Mouse (Mus musculus) intestine, embryonic 16.5 days (tissue): ENCODE results near the gene Ctcf. TPM values are rescaled to one million over a fixed set of nuclear protein-coding genes. Genes with fewer than 3 reads are reported as not detected.

Experiments used
- ATAC-seq: fragments of 200-750 bp; cut with Nextera tagmentation; 2 replicates; pipeline ENCODE4 v1.8.0; 2017; ENCODE audit warnings: moderate TSS enrichment, moderate library complexity
- H3K27ac ChIP-seq: fragments of 300-500 bp; sonication (generic); 2 replicates; pipeline ENCODE4 v1.5.1; 2014; ENCODE audit warnings: mild to moderate bottlenecking, low read length
- H3K27me3 ChIP-seq: fragments of 300-500 bp; sonication (generic); replicated peaks from 2 replicates; pipeline ENCODE4 v1.6.1; 2014; ENCODE audit warnings: low read length, control low read depth, mixed read lengths; ENCODE audit not compliant: control insufficient read depth, insufficient read depth
- H3K36me3 ChIP-seq: fragments of 300-500 bp; sonication (generic); 2 replicates; pipeline ENCODE4 v1.6.1; 2014; ENCODE audit warnings: low read length, control low read depth; ENCODE audit not compliant: control insufficient read depth, insufficient read depth
- H3K4me1 ChIP-seq: fragments of 300-500 bp; sonication (generic); 2 replicates; pipeline ENCODE4 v1.6.1; 2014; ENCODE audit warnings: low read length, control low read depth, mixed read lengths; ENCODE audit not compliant: control insufficient read depth, insufficient read depth
- H3K4me2 ChIP-seq: fragments of 300-500 bp; sonication (generic); 2 replicates; pipeline ENCODE4 v1.6.1; 2014; ENCODE audit warnings: low read depth, low read length, control low read depth
- H3K4me3 ChIP-seq: fragments of 300-500 bp; sonication (generic); 2 replicates; pipeline ENCODE4 v1.5.1; 2014; ENCODE audit warnings: mild to moderate bottlenecking, low read length
- H3K9ac ChIP-seq: fragments of 300-500 bp; sonication (generic); 2 replicates; pipeline ENCODE4 v1.6.1; 2014; ENCODE audit warnings: low read depth, low read length
- H3K9me3 ChIP-seq: fragments of 300-500 bp; sonication (generic); 2 replicates; pipeline ENCODE4 v1.6.1; 2016; ENCODE audit warnings: low read length, control low read depth; ENCODE audit not compliant: control insufficient read depth
- WGBS: fragments of 180-500 bp; shearing (Covaris S2); extraction: QIAGEN DNeasy Blood & Tissue Kit; methylation state at CpG from one replicate; pipeline ENCODE4 v1.1.7; 2014; 5-methylcytosine and 5-hydroxymethylcytosine counted together
- polyA plus RNA-seq: library from polyadenylated mRNA; unstranded; fragments of >200 nt; fragmentation: Nextera tagmentation; extraction: Ambion mirVana; gene quantifications from 2 replicates; pipeline ENCODE4 v1.2.1, GENCODE M21; 2015

Ctcf gene
- polyA plus RNA-seq, 1 experiment from 2014 or later, result 86.4 TPM

DNA sequence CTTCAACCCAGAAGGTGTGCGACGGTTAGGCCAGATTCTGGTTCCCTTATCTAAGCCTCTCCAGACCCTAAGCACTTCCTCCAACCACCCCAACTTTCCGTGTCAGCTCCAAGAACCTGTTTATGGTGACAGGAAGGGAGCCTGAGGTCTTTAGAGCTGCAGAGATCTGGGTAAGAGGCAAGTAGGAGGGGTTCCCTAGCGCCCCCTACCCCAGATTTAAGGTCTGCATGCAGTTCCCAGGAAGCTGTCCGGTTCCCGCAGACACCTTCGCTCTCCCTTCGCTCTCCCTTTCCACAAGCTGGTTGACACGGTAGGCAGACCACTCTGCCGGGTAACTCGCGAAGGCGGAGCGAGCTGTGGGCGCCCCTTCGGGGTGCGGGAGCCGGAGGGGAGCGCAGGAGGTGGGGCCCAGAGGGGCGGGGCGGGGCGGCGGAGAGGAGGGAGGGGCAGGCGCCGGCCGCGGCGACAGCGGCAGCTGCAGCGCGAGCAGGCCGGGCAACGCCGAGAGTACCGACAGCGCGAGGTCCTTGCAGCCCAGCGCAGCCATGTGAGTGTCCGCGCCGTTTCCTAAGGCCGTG is 31.5 kb upstream of the Ctcf start, which contains the start of gene Ripor1:
TSS of gene Ripor1 (plus strand) at position 452 of the 578 bp plus-strand sequence.
- ATAC-seq, result peak; percentile 90
- no peaks in the 10 kb centered on the region for H3K36me3 ChIP-seq
- H3K27me3 ChIP-seq, result no peaks in the 10 kb centered on the region

GRCm38 (mm10) chr8:105605491-105606188 is 30.7 kb upstream of the Ctcf start:
- 2% methylated on average over 35 of the region's 39 CpGs for WGBS
- Histone ChIP-seq H3K9ac (peak overlapping the region; percentile 87), H3K27me3 (no peaks in the 10 kb centered on the region), H3K36me3 (no peaks in the 10 kb centered on the region), H3K4me2 (peak overlapping the region; percentile 94), H3K9me3 (no peaks in the 10 kb centered on the region), H3K27ac (peak overlapping the region; percentile 87), H3K4me3 (peak overlapping the region; percentile 81), H3K4me1 (peaks cover 19% of the 10 kb centered on the region)
- peak; percentile 65 for ATAC-seq

More for the DNA sequence above, 31.5 kb upstream of the Ctcf start, which contains the start of gene Ripor1:
- H3K4me3 ChIP-seq, result peak within 1 kb of the TSS; percentile 81
- H3K4me1 ChIP-seq, result peaks cover 19% of the 10 kb centered on the region
- WGBS, result under 1% methylated on average over 18 of the region's 42 CpGs
- H3K9me3 ChIP-seq, result no peaks in the 10 kb centered on the region
- peak within 1 kb of the TSS; percentile 94 for H3K4me2 ChIP-seq
- H3K27ac ChIP-seq, result peak within 1 kb of the TSS; percentile 87
- peak within 1 kb of the TSS; percentile 87 for H3K9ac ChIP-seq

DNA sequence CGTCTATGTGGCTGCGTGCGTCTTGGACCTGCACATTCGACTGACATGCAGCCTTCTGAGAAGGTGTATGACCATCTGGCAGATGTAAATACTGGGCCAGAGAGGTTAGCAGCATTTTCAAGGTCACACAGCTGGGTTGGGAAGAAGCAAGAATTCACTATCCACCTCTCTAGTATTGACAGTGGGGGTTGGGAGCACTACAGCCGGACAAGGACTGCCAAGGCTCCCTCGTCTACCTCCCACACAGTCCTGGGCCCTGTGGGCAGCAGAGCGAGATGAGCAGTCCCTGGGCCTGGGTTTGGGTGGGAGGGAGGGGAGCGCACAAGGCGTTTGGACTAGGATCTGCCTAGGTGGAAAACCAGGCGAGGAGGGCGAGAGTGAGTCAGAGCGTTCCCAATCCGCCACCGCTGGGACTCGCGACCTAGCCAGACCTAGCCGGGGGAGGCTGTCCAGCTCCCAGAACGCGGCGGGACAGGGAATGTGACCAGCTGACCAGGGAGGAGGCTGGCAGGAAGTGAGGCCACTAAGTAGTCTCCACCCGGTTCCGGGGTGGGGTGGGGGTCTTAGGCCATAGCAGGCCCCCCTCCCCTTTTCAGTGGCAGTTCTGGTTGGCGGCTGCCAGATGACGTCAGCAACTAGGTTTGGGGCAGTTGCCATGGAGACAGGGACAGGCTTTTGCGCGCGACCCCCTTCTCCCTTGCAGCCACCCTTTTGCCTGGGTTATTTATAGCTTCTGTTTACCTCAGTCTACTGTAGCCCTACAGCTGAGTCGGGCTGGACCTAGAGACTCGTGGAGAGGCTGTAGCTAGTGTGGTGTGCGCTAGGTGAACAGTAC is 30.0 kb upstream of the Ctcf start:
- H3K4me2 ChIP-seq, result peak overlapping the region; percentile 94
- 2% methylated on average over 29 of the region's 30 CpGs for WGBS
- H3K27me3 ChIP-seq, result no peaks in the 10 kb centered on the region

DNA sequence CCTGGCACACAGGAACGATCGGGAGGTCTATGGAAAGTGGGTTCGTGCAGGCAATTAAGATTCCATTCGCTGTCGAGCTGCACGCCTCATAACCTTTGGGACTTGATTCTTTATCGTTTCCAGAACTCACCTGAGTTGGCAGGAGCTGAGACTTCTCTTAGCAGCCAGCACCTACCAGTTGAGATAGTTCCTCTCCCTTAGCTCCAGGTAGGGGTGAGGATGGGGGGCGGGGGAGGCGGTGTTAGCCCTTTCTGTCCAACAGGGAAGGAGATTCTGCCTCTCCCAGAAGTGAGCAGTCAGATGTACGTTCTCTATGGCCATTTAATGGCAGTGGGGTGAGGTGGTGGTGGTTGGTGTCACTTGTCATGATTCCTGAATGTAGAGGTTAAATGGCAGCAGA is 29.3 kb upstream of the Ctcf start:
- no peak for ATAC-seq
- Histone ChIP-seq H3K4me1 (peaks cover 19% of the 10 kb centered on the region), H3K27ac (peak overlapping the region; percentile 87), H3K9me3 (no peaks in the 10 kb centered on the region), H3K27me3 (0 out of 2 replicates have a peak, but pooled peaks cover 2% of the 10 kb centered on the region), H3K4me2 (peak overlapping the region; percentile 94), H3K4me3 (peak overlapping the region; percentile 81), H3K9ac (peak overlapping the region; percentile 87), H3K36me3 (no peaks in the 10 kb centered on the region)
- 6% methylated on average over 10 of the region's 10 CpGs for whole genome bisulfite sequencing

More for the DNA sequence above, 30.0 kb upstream of the Ctcf start:
- H3K27ac ChIP-seq, result peak overlapping the region; percentile 87
- ATAC-seq, result peak; percentile 64
- H3K36me3 ChIP-seq, result no peaks in the 10 kb centered on the region
- H3K4me1 ChIP-seq, result peaks cover 19% of the 10 kb centered on the region
- peak overlapping the region; percentile 81 for H3K4me3 ChIP-seq
- H3K9ac ChIP-seq, result peak overlapping the region; percentile 87
- H3K9me3 ChIP-seq, result no peaks in the 10 kb centered on the region

DNA sequence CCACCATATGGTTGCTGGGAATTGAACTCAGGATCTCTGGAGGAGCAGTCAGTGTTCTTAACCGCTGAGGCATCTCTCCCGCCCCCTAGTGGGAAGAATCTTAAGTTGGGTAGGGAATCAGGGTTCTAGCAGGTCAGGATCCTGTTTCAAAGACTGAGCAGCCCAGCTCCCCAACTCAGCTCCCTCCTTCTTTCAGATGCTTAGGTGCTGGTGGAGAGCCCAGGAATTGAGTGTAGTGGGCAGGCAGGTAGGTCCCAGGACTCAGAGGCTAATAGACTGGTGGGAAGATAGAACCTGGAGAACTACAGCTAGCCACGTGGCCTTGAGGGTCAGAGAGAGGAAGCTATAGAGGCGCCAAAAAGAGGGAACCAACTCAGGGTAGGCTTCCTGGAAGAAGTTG is 28.7 kb upstream of the Ctcf start:
- Histone ChIP-seq H3K27ac (no peak overlapping the region), H3K4me2 (no peak overlapping the region), H3K9ac (no peak overlapping the region), H3K36me3 (no peaks in the 10 kb centered on the region), H3K4me1 (peaks cover 19% of the 10 kb centered on the region), H3K27me3 (0 out of 2 replicates have a peak, but pooled peaks cover 2% of the 10 kb centered on the region), H3K9me3 (no peaks in the 10 kb centered on the region), H3K4me3 (no peak overlapping the region)
- 38% methylated on average over 4 of the region's 4 CpGs for WGBS
- ATAC-seq, result no peak

GRCm38 (mm10) chr8:105609355-105609754 is 27.0 kb upstream of the Ctcf start:
- Histone ChIP-seq H3K9ac (no peak overlapping the region), H3K4me3 (no peak overlapping the region), H3K4me2 (no peak overlapping the region), H3K4me1 (peaks cover 28% of the 10 kb centered on the region), H3K27me3 (0 out of 2 replicates have a peak, but pooled peaks cover 2% of the 10 kb centered on the region), H3K27ac (no peak overlapping the region), H3K36me3 (no peaks in the 10 kb centered on the region), H3K9me3 (no peaks in the 10 kb centered on the region)
- no peak for ATAC-seq
- WGBS, result 73% methylated on average over 2 of the region's 2 CpGs

- no peaks in the 10 kb centered on the region for H3K36me3 ChIP-seq
- ATAC-seq, result no peak
- no peak overlapping the region for H3K27ac ChIP-seq
- no peak overlapping the region for H3K4me3 ChIP-seq
- H3K9me3 ChIP-seq, result no peaks in the 10 kb centered on the region
- WGBS, result 65% methylated on average over 4 of the region's 4 CpGs
- no peak overlapping the region for H3K9ac ChIP-seq
- H3K4me2 ChIP-seq, result no peak overlapping the region
- H3K27me3 ChIP-seq, result 0 out of 2 replicates have a peak, but pooled peaks cover 2% of the 10 kb centered on the region
- H3K4me1 ChIP-seq, result peaks cover 25% of the 10 kb centered on the region
Measured at GRCm38 (mm10) chr8:105609771-105610170, 26.6 kb upstream of the Ctcf start.

DNA sequence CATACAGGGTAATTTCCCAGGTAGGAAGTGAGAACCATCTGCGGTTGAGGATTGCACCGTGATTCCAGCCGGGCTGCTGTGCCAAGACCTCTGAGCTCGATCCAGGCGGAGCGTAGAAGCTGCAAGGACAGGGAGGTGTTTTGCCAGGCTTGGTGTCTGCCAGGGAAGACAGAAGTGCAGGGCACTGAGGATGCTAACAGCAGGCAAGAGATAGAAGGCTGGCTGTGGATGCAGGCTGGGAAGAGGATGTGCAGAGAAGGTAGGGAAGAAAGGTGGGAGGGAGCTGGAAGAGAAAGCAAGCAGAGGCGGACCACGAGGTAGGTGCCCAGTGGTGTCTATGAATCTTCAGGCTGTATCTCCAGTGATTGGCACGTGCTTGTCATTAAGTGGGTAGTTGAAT is 24.5 kb upstream of the Ctcf start:
- no peak for ATAC-seq
- Histone ChIP-seq H3K4me3 (no peak overlapping the region), H3K9me3 (no peaks in the 10 kb centered on the region), H3K4me1 (peaks cover 14% of the 10 kb centered on the region), H3K27me3 (0 out of 2 replicates have a peak, but pooled peaks cover 2% of the 10 kb centered on the region), H3K9ac (no peak overlapping the region), H3K36me3 (no peaks in the 10 kb centered on the region; the same call in 1 of the 2 replicates), H3K27ac (no peak overlapping the region), H3K4me2 (no peak overlapping the region)
- WGBS, result 86% methylated on average over 9 of the region's 9 CpGs

DNA sequence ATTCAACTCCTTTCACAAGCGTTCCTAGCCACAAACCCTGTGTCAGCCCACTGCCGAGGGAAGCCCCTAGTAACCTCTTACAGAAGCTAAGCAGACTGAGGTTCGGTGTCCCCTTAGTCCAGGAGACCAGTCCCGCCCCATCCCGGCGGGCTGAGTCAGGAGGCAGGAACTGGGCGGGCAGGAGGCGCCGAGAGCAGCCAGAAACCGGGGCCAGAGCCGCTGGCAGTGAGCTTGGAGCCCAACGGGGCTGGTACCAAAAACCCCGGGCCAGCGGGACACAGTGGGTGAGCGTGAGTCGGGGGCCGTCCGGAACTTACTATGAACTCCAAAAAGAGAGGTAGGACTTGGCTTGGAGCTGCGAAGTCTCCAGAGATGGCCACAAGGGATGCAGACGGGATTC is 23.3 kb upstream of the Ctcf start:
- ATAC-seq, result no peak; the same call in 1 of the 2 replicates
- 9% methylated on average over 20 of the region's 20 CpGs for WGBS
- peak overlapping the region; percentile 31; the same call in 1 of the 2 replicates for H3K9ac ChIP-seq

More for the DNA sequence above, 23.3 kb upstream of the Ctcf start:
- Histone ChIP-seq H3K27ac (no peak overlapping the region), H3K4me1 (peaks cover 10% of the 10 kb centered on the region), H3K9me3 (no peaks in the 10 kb centered on the region), H3K36me3 (peaks cover 5% of the 10 kb centered on the region), H3K4me2 (peak overlapping the region; percentile 99; the same call in 1 of the 2 replicates), H3K27me3 (0 out of 2 replicates have a peak, but pooled peaks cover 2% of the 10 kb centered on the region), H3K4me3 (peak overlapping the region; percentile 17)
